Mouse (Mus musculus): ENCODE data around the gene Tnrc18. TPM values are rescaled to one million over a fixed set of nuclear protein-coding genes. Genes with fewer than 3 reads are reported as not detected.

The Tnrc18 gene
- 36.4 and 39.9 TPM in 2 replicates for polyA plus RNA-seq (2014; fragmentation: Nextera tagmentation; extraction: Ambion mirVana)

GRCm38 (mm10) chr5:142817524-142818434, at the start of gene Tnrc18:
Gene Tnrc18 (minus strand): TSS chr5:142817662.
- Histone ChIP-seq H3K36me3 (ENCODE audit: control insufficient read depth, insufficient read depth, low read length) (peaks cover 5% of the 10 kb centered on the region), H3K27me3 (ENCODE audit: control insufficient read depth, insufficient read depth, low read length) (peaks cover 4% of the 10 kb centered on the region; the same call in 1 of the 2 replicates), H3K9me3 (ENCODE audit: control insufficient read depth, low read length) (no peaks in the 10 kb centered on the region), H3K4me1 (ENCODE audit: control insufficient read depth, insufficient read depth, low read length) (peaks cover 12% of the 10 kb centered on the region), H3K4me3 (ENCODE audit: low read depth, low read length) (peak within 1 kb of the TSS; percentile 98), H3K9ac (replicated peaks; ENCODE audit: low read depth, low read length) (peak within 1 kb of the TSS; percentile 100), H3K4me2 (ENCODE audit: low read depth, low read length) (peak within 1 kb of the TSS; percentile 99), H3K27ac (ENCODE audit: low read depth, low read length) (peak within 1 kb of the TSS; percentile 100)
- ATAC-seq (ENCODE audit: low read depth) = peak; percentile 59
- WGBS = under 1% methylated on average over 55 of the region's 56 CpGs

- 18% methylated on average over 16 of the region's 16 CpGs for WGBS
Observed at GRCm38 (mm10) chr5:142857763-142858229, 40.3 kb upstream of the Tnrc18 start.

DNA sequence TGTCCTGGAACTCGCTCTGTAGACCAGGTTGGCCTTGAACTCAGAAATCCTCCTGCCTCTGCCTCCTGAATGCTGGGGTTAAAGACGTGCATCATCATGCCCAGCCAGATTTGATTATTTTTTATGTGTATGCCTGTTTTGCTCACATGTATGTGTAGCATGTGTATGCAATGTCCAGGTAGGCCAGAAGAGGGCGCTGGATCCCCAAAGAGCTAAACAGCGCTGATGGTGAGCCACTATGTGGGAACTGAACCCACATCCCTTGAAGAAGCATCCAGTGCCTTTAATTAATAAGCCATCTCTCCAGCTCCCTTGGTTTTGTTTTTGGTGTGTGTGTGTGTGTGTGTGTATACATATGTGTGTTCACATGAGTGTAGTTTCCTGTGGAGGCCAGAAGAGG, 38.9 kb upstream of the Tnrc18 start:
- no peak overlapping the region for H3K4me3 ChIP-seq (ENCODE audit: low read depth, low read length)
- no peak for ATAC-seq (ENCODE audit: low read depth)
- H3K27me3 ChIP-seq (ENCODE audit: control insufficient read depth, insufficient read depth, low read length) = no peaks in the 10 kb centered on the region
- no peak overlapping the region for H3K9ac ChIP-seq (replicated peaks; ENCODE audit: low read depth, low read length)
- no peak overlapping the region for H3K4me2 ChIP-seq (ENCODE audit: low read depth, low read length)
- no peaks in the 10 kb centered on the region for H3K36me3 ChIP-seq (ENCODE audit: control insufficient read depth, insufficient read depth, low read length)
- WGBS = 84% methylated on average over 4 of the region's 4 CpGs
- peaks cover 5% of the 10 kb centered on the region; the same call in 1 of the 2 replicates for H3K4me1 ChIP-seq (ENCODE audit: control insufficient read depth, insufficient read depth, low read length)
- H3K9me3 ChIP-seq (ENCODE audit: control insufficient read depth, low read length) = no peaks in the 10 kb centered on the region
- no peak overlapping the region for H3K27ac ChIP-seq (ENCODE audit: low read depth, low read length)

More at GRCm38 (mm10) chr5:142857763-142858229, 40.3 kb upstream of the Tnrc18 start:
- peak; percentile 56 for ATAC-seq (ENCODE audit: low read depth)
- Histone ChIP-seq H3K9ac (replicated peaks; ENCODE audit: low read depth, low read length) (no peak overlapping the region), H3K9me3 (ENCODE audit: control insufficient read depth, low read length) (no peaks in the 10 kb centered on the region), H3K4me1 (ENCODE audit: control insufficient read depth, insufficient read depth, low read length) (peaks cover 5% of the 10 kb centered on the region; the same call in 1 of the 2 replicates), H3K4me3 (ENCODE audit: low read depth, low read length) (no peak overlapping the region), H3K36me3 (ENCODE audit: control insufficient read depth, insufficient read depth, low read length) (no peaks in the 10 kb centered on the region), H3K4me2 (ENCODE audit: low read depth, low read length) (0 out of 2 replicates have a peak overlapping the region, but pooled peaks have one; percentile 3), H3K27me3 (ENCODE audit: control insufficient read depth, insufficient read depth, low read length) (no peaks in the 10 kb centered on the region), H3K27ac (ENCODE audit: low read depth, low read length) (peak overlapping the region; percentile 69)

DNA sequence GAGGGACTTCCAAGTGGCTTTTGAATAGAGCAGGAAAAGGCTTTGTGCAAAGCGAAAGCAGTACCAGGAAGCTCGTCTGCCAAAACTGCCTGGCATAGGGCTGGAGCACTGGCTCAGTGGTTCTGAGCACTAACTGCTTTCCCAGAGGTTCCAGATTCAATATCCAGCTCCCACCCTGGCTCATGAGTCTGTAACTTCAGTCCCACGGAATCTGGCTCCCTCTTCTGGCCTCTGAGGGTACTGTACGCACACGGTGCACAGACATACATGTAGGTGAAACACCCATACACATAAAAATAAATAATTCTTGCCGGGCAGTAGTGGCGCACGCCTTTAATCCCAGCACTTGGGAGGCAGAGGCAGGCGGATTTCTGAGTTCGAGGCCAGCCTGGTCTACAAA, 37.4 kb upstream of the Tnrc18 start:
- no peaks in the 10 kb centered on the region for H3K36me3 ChIP-seq (ENCODE audit: control insufficient read depth, insufficient read depth, low read length)
- no peak overlapping the region for H3K27ac ChIP-seq (ENCODE audit: low read depth, low read length)
- ATAC-seq (ENCODE audit: low read depth) = no peak
- H3K4me2 ChIP-seq (ENCODE audit: low read depth, low read length) = no peak overlapping the region
- H3K4me3 ChIP-seq (ENCODE audit: low read depth, low read length) = no peak overlapping the region
- no peaks in the 10 kb centered on the region for H3K27me3 ChIP-seq (ENCODE audit: control insufficient read depth, insufficient read depth, low read length)
- H3K4me1 ChIP-seq (ENCODE audit: control insufficient read depth, insufficient read depth, low read length) = peaks cover 5% of the 10 kb centered on the region; the same call in 1 of the 2 replicates
- H3K9ac ChIP-seq (replicated peaks; ENCODE audit: low read depth, low read length) = no peak overlapping the region
- no peaks in the 10 kb centered on the region for H3K9me3 ChIP-seq (ENCODE audit: control insufficient read depth, low read length)
- 82% methylated on average over 10 of the region's 10 CpGs for WGBS

DNA sequence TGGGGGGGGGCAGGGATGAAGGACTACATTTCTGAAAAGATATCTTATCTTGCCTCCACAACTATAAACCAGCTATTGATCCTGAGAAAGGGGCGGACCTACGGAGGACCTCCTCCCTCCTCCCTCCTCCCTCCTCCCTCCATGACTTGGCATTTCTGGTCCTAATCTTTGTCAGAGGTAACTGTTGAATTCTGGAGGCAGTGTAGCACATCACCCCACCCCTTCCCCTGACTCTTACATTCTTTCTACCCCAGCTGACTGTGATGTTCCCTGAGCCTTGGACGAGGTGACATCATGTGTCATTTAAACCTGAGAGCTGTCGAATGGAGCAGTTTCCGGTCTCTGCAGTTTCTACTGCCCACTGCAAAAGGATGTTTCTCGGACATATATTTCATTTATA, 36.1 kb upstream of the Tnrc18 start:
- Histone ChIP-seq H3K9me3 (ENCODE audit: control insufficient read depth, low read length) (no peaks in the 10 kb centered on the region), H3K27me3 (ENCODE audit: control insufficient read depth, insufficient read depth, low read length) (no peaks in the 10 kb centered on the region), H3K4me3 (ENCODE audit: low read depth, low read length) (no peak overlapping the region), H3K4me1 (ENCODE audit: control insufficient read depth, insufficient read depth, low read length) (peaks cover 5% of the 10 kb centered on the region; the same call in 1 of the 2 replicates), H3K27ac (ENCODE audit: low read depth, low read length) (no peak overlapping the region), H3K4me2 (ENCODE audit: low read depth, low read length) (no peak overlapping the region), H3K36me3 (ENCODE audit: control insufficient read depth, insufficient read depth, low read length) (no peaks in the 10 kb centered on the region), H3K9ac (replicated peaks; ENCODE audit: low read depth, low read length) (no peak overlapping the region)
- WGBS = 77% methylated on average over 6 of the region's 6 CpGs
- ATAC-seq (ENCODE audit: low read depth) = no peak

- H3K4me2 ChIP-seq (ENCODE audit: low read depth, low read length) = no peak overlapping the region
- H3K27ac ChIP-seq (ENCODE audit: low read depth, low read length) = no peak overlapping the region
- H3K36me3 ChIP-seq (ENCODE audit: control insufficient read depth, insufficient read depth, low read length) = no peaks in the 10 kb centered on the region
- ATAC-seq (ENCODE audit: low read depth) = no peak
- H3K4me1 ChIP-seq (ENCODE audit: control insufficient read depth, insufficient read depth, low read length) = no peaks in the 10 kb centered on the region
- H3K4me3 ChIP-seq (ENCODE audit: low read depth, low read length) = no peak overlapping the region
- 66% methylated on average over 5 of the region's 5 CpGs for WGBS
- no peak overlapping the region for H3K9ac ChIP-seq (replicated peaks; ENCODE audit: low read depth, low read length)
- H3K27me3 ChIP-seq (ENCODE audit: control insufficient read depth, insufficient read depth, low read length) = no peaks in the 10 kb centered on the region
- no peaks in the 10 kb centered on the region for H3K9me3 ChIP-seq (ENCODE audit: control insufficient read depth, low read length)
Observed at GRCm38 (mm10) chr5:142851681-142852049, 34.2 kb upstream of the Tnrc18 start.

DNA sequence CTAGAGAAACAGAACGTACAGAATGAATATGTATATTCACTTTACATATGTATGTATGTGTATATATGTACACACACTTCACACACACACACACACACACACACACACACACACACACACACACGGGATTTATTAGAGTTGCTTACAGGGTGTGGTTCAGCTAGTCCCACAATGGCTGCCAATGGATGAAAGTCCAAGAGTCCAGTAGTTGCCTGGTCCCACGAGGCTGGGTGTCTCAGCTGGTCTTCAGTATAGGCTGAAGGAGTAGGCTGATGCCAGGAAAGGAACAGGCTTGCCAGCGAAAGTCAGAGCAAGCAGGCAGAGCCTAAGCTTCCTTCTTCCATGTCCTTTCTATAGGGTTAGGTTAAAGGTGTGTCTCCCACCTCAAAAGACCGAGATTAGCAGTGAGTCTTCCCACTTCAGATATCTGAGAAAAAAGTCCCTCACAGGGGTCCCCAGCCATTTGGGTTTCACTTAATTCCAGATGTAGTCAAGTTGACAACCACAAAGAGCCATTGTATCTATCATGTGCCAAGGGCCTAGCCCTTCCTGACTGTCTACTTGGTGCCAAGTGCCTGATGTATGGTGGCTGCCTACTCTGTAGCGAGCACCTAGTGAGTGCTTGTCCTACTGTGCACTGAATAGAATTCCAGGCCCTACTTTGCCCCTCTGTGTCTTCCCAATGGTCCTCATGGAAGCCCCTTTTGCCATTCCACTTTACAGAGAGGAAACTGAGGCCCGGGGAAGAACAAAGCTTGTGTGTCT, 33.6 kb upstream of the Tnrc18 start:
- Histone ChIP-seq H3K9me3 (ENCODE audit: control insufficient read depth, low read length) (no peaks in the 10 kb centered on the region), H3K27ac (ENCODE audit: low read depth, low read length) (no peak overlapping the region), H3K9ac (replicated peaks; ENCODE audit: low read depth, low read length) (no peak overlapping the region), H3K36me3 (ENCODE audit: control insufficient read depth, insufficient read depth, low read length) (no peaks in the 10 kb centered on the region), H3K27me3 (ENCODE audit: control insufficient read depth, insufficient read depth, low read length) (no peaks in the 10 kb centered on the region), H3K4me3 (ENCODE audit: low read depth, low read length) (no peak overlapping the region), H3K4me1 (ENCODE audit: control insufficient read depth, insufficient read depth, low read length) (no peaks in the 10 kb centered on the region), H3K4me2 (ENCODE audit: low read depth, low read length) (no peak overlapping the region)
- WGBS = 89% methylated on average over 7 of the region's 7 CpGs
- ATAC-seq (ENCODE audit: low read depth) = no peak

DNA sequence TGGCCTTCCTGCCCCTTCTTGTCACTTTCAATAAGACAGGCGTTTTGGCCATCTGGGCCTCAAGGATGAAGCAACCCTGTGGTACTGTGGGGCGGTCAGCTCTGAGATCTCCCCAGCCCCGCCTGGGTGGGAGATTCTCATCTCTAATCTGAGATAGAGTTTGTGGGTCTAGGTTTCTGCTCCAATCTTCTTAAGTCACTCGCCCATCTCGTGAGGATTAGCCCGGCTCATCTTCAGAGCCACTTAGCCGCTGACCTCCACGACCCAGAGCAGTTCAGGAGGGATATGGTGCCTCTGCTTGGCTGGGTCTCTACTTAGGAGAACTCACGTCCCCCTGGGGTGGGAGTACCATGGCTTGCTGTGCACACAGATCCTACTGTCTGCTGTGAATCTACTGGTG, 33.0 kb upstream of the Tnrc18 start:
- Histone ChIP-seq H3K27me3 (ENCODE audit: control insufficient read depth, insufficient read depth, low read length) (no peaks in the 10 kb centered on the region), H3K36me3 (ENCODE audit: control insufficient read depth, insufficient read depth, low read length) (no peaks in the 10 kb centered on the region), H3K9ac (replicated peaks; ENCODE audit: low read depth, low read length) (no peak overlapping the region), H3K4me3 (ENCODE audit: low read depth, low read length) (no peak overlapping the region), H3K4me2 (ENCODE audit: low read depth, low read length) (no peak overlapping the region), H3K9me3 (ENCODE audit: control insufficient read depth, low read length) (no peaks in the 10 kb centered on the region), H3K4me1 (ENCODE audit: control insufficient read depth, insufficient read depth, low read length) (no peaks in the 10 kb centered on the region), H3K27ac (ENCODE audit: low read depth, low read length) (no peak overlapping the region)
- ATAC-seq (ENCODE audit: low read depth) = no peak
- 83% methylated on average over 9 of the region's 9 CpGs for WGBS

Data from neural tube, embryonic 14.5 days (tissue).